Mouse (Mus musculus): ENCODE results near the gene Slc4a1. TPM values are rescaled to one million over a fixed set of nuclear protein-coding genes. Genes with fewer than 3 reads are reported as not detected.
A peak's percentile ranks its signal among the peaks of the same experiment; 100 is the strongest.
"Not testable (repeated sequence)": the region's sequence is repeated elsewhere in the genome, so short reads cannot be mapped to it uniquely, and the experiment has no call there.

Gene Slc4a1
- polyA plus RNA-seq, 1 experiment from 2014 or later = 52.1 TPM

DNA sequence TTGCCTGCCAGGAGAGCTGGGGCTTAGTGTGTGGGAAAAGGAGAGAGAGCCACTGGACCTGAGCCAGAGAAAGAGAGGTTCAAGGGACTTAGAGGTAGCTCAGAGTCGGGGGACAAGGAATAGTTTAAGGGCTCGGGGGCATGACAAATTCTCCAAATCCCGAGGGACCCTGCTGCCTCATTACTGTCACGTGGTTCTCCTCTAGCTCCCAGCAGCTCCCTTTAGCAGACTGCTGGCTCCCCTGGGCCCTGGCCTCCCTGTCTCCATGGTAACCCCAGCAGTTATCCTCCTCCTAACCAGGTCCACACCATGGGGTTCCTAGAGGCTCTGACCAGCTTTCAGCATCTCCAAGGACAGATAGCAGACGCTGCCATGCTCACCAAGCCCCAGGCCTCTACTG lies 29.2 kb upstream of the Slc4a1 start:
- peak overlapping the region; percentile 61; the same call in 1 of the 2 replicates for H3K27ac ChIP-seq
- DNase-seq (ENCODE audit: extremely low spot score, low spot score) = no peak

DNA sequence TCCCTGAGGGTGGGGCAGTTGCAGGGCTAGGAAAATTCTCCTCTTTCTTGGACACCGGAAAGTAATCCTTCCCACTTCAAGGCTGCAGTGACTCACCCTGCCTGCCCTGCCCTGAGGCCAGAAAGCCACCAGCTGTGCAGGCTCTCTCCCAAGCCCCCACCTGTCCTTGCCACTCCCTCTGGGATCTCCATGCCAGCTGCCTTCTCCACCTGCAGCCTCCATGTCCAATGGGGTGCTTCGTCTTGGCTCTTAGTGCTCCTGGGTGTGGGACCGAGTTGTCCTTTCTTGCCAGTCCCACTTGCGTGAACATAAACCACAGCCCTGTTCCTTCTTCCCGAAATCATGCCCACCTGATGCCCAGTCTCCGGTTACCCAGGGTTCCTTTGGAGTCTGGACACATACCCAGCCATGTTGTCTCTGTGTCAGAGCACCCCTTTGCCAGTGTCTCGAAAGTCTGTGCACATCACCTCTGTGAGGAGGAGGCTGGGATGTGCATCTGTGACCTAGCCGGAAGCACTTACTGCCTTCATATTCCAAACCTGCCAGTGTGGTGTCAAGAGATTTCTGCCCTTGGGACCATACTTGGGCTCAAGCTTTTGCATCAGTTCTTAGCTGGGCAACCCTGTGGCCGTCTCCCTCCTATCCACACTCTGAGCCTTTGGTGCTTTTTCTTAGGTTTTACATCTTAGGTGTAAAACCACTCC lies 28.6 kb upstream of the Slc4a1 start:
- Histone ChIP-seq H3K9me3 (no peaks in the 10 kb centered on the region), H3K27ac (peak overlapping the region; percentile 78; the same call in 1 of the 2 replicates), H3K4me1 (peaks cover 53% of the 10 kb centered on the region), H3K27me3 (ENCODE audit: poor library complexity, severe bottlenecking) (peaks cover 59% of the 10 kb centered on the region), H3K4me3 (peak overlapping the region; percentile 68), H3K36me3 (replicated peaks) (no peaks in the 10 kb centered on the region)
- 80% methylated on average over 9 of the region's 9 CpGs for WGBS
- no peak for DNase-seq (ENCODE audit: extremely low spot score, low spot score)

More for the DNA sequence above, 29.2 kb upstream of the Slc4a1 start:
- WGBS = 5% methylated on average over 5 of the region's 5 CpGs
- Histone ChIP-seq H3K27me3 (ENCODE audit: poor library complexity, severe bottlenecking) (peaks cover 66% of the 10 kb centered on the region), H3K9me3 (no peaks in the 10 kb centered on the region), H3K4me3 (peak overlapping the region; percentile 68; the same call in 1 of the 2 replicates), H3K36me3 (replicated peaks) (no peaks in the 10 kb centered on the region; the same call in 1 of the 2 replicates), H3K4me1 (peaks cover 60% of the 10 kb centered on the region)

DNA sequence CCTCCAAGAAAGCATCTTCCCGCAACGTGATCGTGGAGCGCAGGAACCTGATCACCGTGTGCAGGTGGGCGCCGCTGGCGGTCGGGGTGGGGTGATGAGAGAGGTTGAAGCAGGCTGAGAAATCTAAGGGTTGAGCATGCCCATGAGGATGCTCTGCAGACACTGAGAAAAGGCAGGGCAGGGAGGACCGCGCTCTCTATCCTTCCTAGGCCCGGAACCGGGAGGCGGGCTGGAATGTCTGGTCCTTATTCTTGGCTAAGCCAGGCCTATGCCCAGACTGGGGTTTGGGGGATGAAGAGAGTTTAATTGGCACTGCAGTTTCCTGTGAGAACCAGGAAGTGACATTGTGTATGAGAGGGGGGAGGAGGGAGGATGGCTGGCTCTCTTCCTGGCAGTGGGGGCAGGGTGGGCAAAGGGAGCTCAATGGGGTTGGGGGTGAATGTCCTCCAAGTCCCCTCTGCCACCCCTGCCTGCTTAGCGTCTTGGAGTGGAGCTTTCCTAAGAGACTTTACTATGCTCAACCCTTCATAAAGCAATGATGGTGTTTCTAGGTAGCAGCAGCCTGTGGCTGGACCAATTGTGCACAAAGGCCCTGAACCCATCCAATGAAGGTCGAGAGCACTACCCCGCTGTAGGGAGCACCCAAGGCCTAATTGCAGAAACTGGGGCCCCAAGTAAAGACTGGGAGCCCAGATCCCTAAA lies 27.9 kb upstream of the Slc4a1 start:
- peaks cover 47% of the 10 kb centered on the region for H3K4me1 ChIP-seq
- DNase-seq (ENCODE audit: extremely low spot score, low spot score) = no peak
- no peaks in the 10 kb centered on the region for H3K9me3 ChIP-seq
- 9% methylated on average over 17 of the region's 17 CpGs for WGBS
- H3K36me3 ChIP-seq (replicated peaks) = no peaks in the 10 kb centered on the region
- H3K27ac ChIP-seq = peak overlapping the region; percentile 78
- H3K27me3 ChIP-seq (ENCODE audit: poor library complexity, severe bottlenecking) = peaks cover 52% of the 10 kb centered on the region
- peak overlapping the region; percentile 68 for H3K4me3 ChIP-seq

DNA sequence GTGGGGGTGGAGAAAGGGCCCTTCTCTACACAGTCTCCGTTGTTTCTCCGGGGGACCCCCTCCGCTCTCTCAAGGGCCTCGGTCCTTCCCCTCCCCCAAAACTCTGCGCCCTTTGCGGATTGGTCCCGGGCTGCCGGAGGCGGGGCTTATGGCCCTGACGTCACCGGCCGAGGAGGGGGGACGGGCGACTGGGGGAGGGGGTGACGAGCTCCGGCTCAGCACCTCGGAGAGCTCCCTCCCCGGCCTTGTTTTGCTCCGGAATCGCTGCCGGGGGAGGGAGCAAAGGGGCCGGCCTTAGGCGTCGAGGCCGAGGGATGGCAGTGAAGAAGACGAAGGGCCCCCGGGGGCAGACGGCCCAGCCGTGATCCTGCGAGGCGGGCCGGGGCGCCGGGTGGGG lies 27.2 kb upstream of the Slc4a1 start, which contains the start of gene Rundc3a:
Gene Rundc3a (plus strand): TSS at position 166 of the 397 bp plus-strand sequence.
- no peaks in the 10 kb centered on the region for H3K36me3 ChIP-seq (replicated peaks)
- WGBS = under 1% methylated on average over 33 of the region's 34 CpGs
- H3K9me3 ChIP-seq = no peaks in the 10 kb centered on the region
- peak within 1 kb of the TSS; percentile 78 for H3K27ac ChIP-seq
- peaks cover 46% of the 10 kb centered on the region for H3K27me3 ChIP-seq (ENCODE audit: poor library complexity, severe bottlenecking)
- H3K4me3 ChIP-seq = peak within 1 kb of the TSS; percentile 68
- peak; percentile 93 for DNase-seq (ENCODE audit: extremely low spot score, low spot score)
- H3K4me1 ChIP-seq = peaks cover 47% of the 10 kb centered on the region

DNA sequence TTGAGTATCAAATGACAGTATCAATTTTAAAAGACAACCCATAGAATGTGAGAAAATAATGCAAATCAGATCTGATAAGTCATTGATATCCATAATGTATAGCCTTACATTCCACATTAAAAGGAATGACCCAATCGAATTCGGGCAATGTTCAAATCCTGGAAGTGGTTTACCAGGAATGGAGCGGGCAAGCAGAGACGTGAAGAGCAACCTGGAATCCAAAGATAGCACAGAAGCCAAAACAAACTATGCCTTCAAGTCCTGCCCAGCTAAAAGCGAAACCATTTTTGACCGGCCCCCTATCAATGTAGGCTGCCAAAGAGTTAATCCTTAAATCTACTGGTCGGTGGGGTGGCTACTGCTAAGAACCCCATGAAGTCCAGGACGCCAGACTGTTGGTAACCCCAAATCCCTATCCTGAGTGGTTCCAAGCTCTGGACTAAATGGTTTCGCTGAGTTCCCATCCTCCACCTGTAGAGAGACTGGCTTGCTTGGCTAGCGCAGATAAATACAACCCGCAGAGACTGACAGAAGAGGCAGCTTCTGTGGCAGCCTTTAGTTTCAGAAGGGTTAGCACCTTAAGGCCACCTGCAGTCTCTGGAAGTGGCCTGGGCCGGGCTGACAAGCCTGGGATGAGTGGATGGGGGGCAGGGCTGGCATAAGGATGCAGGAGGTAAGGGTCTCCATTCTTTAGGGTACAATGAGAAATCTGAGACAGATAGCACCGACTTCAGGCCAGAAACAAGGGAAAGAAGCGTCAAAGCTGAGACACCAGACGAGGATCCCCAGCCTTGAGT lies 26.6 kb upstream of the Slc4a1 start:
- H3K27ac ChIP-seq = peak overlapping the region; percentile 78
- WGBS = 19% methylated on average over 15 of the region's 15 CpGs
- peaks cover 40% of the 10 kb centered on the region for H3K27me3 ChIP-seq (ENCODE audit: poor library complexity, severe bottlenecking)
- no peaks in the 10 kb centered on the region for H3K9me3 ChIP-seq
- peak overlapping the region; percentile 68 for H3K4me3 ChIP-seq
- H3K4me1 ChIP-seq = peaks cover 47% of the 10 kb centered on the region
- DNase-seq (ENCODE audit: extremely low spot score, low spot score) = no peak
- H3K36me3 ChIP-seq (replicated peaks) = no peaks in the 10 kb centered on the region

DNA sequence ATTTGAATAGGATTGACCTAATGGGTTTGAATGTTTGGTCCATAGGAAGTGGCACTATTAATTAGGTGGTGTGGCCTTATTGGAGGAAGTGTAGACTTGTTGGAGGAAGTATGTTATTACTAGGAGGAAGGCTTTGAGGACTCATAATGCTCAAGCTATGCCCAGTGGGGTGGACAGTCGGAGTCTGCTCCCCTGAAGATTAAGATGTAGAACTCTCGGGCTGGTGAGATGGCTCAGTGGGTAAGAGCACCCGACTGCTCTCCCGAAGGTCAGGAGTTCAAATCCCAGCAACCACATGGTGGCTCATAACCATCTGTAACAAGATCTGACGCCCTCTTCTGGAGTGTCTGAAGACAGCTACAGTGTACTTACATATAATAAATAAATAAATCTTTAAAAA lies 23.4 kb upstream of the Slc4a1 start:
- WGBS = 92% methylated on average over 4 of the region's 5 CpGs
- H3K9me3 ChIP-seq; DNase-seq (ENCODE audit: extremely low spot score, low spot score); H3K4me3 ChIP-seq; H3K27me3 ChIP-seq (ENCODE audit: poor library complexity, severe bottlenecking); H3K27ac ChIP-seq; H3K36me3 ChIP-seq (replicated peaks): not testable (repeated sequence)
- H3K4me1 ChIP-seq = peaks cover 21% of the 10 kb centered on the region

DNA sequence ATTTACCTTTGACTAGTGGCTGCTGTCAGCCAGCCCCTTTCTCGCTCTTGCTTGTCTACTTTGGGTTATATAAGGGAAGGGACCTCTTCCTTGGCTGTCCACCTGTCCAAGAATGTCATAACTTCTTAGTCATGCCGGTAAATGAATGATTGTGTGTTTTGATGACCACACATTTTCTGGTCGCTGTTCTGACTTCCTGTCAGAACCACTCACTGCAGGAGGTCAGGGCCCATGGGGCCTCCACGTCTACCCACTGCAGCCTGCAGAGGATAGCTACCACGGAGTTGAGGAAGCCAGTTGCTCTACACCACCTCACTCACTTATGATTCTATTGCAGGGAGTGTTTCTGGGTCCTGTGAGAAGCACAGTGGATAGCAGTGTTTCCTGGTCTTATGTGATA lies 20.1 kb upstream of the Slc4a1 start:
- H3K27ac ChIP-seq = no peak overlapping the region
- no peak for DNase-seq (ENCODE audit: extremely low spot score, low spot score)
- H3K4me1 ChIP-seq = 0 out of 2 replicates have a peak, but pooled peaks cover 3% of the 10 kb centered on the region
- H3K36me3 ChIP-seq (replicated peaks) = no peaks in the 10 kb centered on the region
- no peak overlapping the region for H3K4me3 ChIP-seq
- no peaks in the 10 kb centered on the region for H3K9me3 ChIP-seq
- no peaks in the 10 kb centered on the region for H3K27me3 ChIP-seq (ENCODE audit: poor library complexity, severe bottlenecking)
- WGBS = 75% methylated on average over 5 of the region's 5 CpGs

DNA sequence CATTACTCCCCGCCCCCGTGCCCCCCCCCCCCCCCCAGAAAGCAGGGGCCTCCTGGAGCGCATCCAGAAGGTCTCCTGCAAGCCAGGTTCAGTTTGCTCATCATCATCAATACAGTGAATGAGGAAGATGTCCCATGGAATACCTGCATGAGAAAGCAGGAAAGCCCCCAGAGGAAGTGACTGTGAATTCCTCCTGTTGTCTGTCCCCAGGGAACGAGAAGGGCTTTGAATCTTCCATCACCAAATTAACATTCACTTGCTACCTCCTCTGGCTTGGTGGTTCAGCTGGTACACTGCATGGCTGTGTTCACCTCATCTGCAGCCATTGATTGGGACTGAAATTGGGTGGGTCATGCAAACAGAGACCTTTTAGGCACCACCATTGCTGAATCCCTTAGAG lies 19.1 kb upstream of the Slc4a1 start:
- 0 out of 2 replicates have a peak, but pooled peaks cover 3% of the 10 kb centered on the region for H3K4me1 ChIP-seq
- no peak for DNase-seq (ENCODE audit: extremely low spot score, low spot score)
- 64% methylated on average over 4 of the region's 4 CpGs for WGBS
- H3K9me3 ChIP-seq = no peaks in the 10 kb centered on the region
- no peak overlapping the region for H3K4me3 ChIP-seq
- H3K27ac ChIP-seq = no peak overlapping the region
- no peaks in the 10 kb centered on the region for H3K27me3 ChIP-seq (ENCODE audit: poor library complexity, severe bottlenecking)
- no peaks in the 10 kb centered on the region for H3K36me3 ChIP-seq (replicated peaks)

DNA sequence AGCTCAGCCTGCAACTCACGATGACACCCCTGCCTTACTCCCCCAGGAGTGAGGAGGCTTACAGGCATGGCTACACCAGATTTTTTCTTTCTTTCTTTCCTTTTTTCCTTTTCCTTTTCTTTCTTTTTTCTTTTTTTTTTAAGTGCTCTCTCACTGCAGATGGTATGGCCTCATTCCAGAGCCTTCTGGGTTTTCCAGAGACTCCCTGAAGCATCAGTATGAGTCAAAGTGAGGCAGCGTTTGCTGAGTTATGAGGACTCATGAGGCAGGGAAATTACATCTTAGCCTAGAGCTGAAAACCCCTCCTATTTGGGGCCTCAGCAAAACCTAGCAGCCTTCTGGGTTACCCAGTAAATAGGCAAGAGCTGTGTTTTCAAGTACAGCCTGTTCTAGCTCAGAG lies 18.4 kb upstream of the Slc4a1 start:
- WGBS = 93% methylated on average over 2 of the region's 2 CpGs
- Histone ChIP-seq H3K27me3 (ENCODE audit: poor library complexity, severe bottlenecking) (no peaks in the 10 kb centered on the region), H3K9me3 (no peaks in the 10 kb centered on the region), H3K27ac (no peak overlapping the region), H3K4me3 (no peak overlapping the region), H3K4me1 (0 out of 2 replicates have a peak, but pooled peaks cover 3% of the 10 kb centered on the region), H3K36me3 (replicated peaks) (no peaks in the 10 kb centered on the region)
- no peak for DNase-seq (ENCODE audit: extremely low spot score, low spot score)

DNA sequence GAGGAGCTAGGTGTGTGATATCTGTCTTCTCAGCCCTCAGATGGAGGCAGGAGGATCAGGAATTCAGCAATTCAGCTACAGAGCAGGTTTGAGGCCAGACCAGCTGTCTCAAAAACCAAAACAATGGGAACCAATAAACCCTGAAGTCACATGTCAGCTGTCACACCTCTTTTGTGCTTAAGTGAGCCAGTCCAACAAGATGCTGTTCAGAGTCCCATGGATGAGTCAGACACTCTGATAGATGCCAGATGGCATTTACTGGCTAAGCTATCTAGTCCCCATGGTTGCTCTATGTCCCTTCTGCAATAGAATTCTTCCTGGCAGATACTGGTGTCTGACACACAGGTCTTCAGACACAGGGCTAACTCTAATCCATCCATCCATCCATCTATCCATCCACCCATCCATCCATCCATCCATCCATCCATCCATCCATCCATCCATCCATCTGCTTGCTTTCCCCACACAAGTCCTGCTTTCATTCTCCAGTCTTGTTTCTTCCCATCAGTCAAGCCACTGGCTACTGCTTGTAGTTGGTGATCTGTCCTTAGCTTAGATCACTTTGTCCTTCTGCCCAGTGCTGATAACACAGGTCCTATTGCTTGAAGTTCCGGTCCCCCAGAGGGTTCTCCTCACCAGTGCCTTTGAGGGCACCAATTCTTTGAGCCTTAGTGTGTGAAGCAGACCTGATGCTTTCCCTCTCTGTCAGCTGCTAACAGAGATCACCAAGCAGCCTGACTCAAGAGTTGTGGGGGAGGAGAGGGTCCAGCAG lies 17.5 kb upstream of the Slc4a1 start:
- H3K27ac ChIP-seq = no peak overlapping the region
- no peaks in the 10 kb centered on the region for H3K36me3 ChIP-seq (replicated peaks)
- H3K9me3 ChIP-seq = peaks cover 5% of the 10 kb centered on the region; the same call in 1 of the 2 replicates
- 0 out of 2 replicates have a peak, but pooled peaks cover 3% of the 10 kb centered on the region for H3K4me1 ChIP-seq
- WGBS = 76% methylated on average over 1 of the region's 1 CpGs
- H3K27me3 ChIP-seq (ENCODE audit: poor library complexity, severe bottlenecking) = no peaks in the 10 kb centered on the region
- DNase-seq (ENCODE audit: extremely low spot score, low spot score) = no peak
- no peak overlapping the region for H3K4me3 ChIP-seq

DNA sequence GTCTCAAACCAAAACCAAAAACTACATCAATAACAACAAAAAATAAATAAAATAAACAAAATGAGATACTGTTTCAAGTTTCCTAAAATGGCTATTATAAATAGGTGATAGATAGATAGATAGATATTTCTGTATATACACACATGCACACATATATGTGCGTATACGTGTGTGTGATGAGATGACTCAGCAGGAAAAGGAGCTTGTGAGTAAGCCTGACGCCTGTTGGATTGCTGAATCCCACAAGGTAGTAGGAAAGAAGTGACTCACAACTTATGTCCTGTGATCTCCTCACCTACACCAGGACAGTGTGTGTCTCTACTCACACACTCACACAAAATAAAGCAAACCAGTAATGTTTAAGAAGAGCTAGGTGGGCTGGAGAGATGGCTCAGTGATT lies 16.8 kb upstream of the Slc4a1 start:
- Histone ChIP-seq H3K4me3 (no peak overlapping the region), H3K27ac (no peak overlapping the region), H3K36me3 (replicated peaks) (no peaks in the 10 kb centered on the region), H3K27me3 (ENCODE audit: poor library complexity, severe bottlenecking) (no peaks in the 10 kb centered on the region), H3K9me3 (peaks cover 5% of the 10 kb centered on the region; the same call in 1 of the 2 replicates), H3K4me1 (0 out of 2 replicates have a peak, but pooled peaks cover 3% of the 10 kb centered on the region)
- DNase-seq (ENCODE audit: extremely low spot score, low spot score) = no peak
- WGBS = 92% methylated on average over 3 of the region's 3 CpGs

Data from forebrain, embryonic 10.5 days (tissue).